Mouse (Mus musculus): ENCODE data around the gene Gm49321.

- TF ChIP-seq CTCF (IDR thresholded peaks at IDR 0.05; ENCODE audit: low read depth, low read length) (no peak), POLR2A (IDR thresholded peaks at IDR 0.05; ENCODE audit: insufficient read depth, low read length) (no peak), EP300 (IDR thresholded peaks at IDR 0.05; ENCODE audit: insufficient read depth, low read depth, low read length) (no peak)
These were observed 28.4 kb upstream of the Gm49321 start for GRCm38 (mm10) chr12:73909013-73909575.

All from ES-Bruce4 (cell line).